Mouse (Mus musculus) ES-Bruce4 (cell line): ENCODE results near the gene Pilra.

ENCODE experiments used
- CTCF ChIP-seq: IDR thresholded peaks from one replicate; pipeline ENCODE4 v1.8.1; 2011; ENCODE audit warnings: low read depth, low read length
- POLR2A ChIP-seq: IDR thresholded peaks from one replicate; pipeline ENCODE4 v1.8.1; 2011; ENCODE audit warnings: low read length; ENCODE audit not compliant: insufficient read depth

- TF ChIP-seq POLR2A: peak; percentile 89
- TF ChIP-seq CTCF: no peak
These were observed 49.8 kb downstream of the Pilra start for GRCm38 (mm10) chr5:137786109-137786942.
